ENCODE assay signal across 16 mouse cellular contexts in genomic region chr11:96287411-96287810, GRCm38 (mm10). TPM values are rescaled to one million over a fixed set of nuclear protein-coding genes. Genes with fewer than 3 reads are reported as not detected.
A peak's percentile ranks its signal among the peaks of the same experiment; 100 is the strongest.
DNase-seq lines count a peak whose midpoint lies in the region; ATAC-seq lines count a peak whose summit lies in the region.
"Had no signal": no experiment of that assay in that cellular context is flagged by ENCODE, and none has a peak within 500 bp of the region (broad histone marks: within the 10 kb centered on the region; RNA-seq: fewer than 3 reads in every experiment).

No protein-coding gene starts in this region.

- ATAC-seq in kidney, embryonic 15.5 days (replicated peaks; ENCODE audit: low FRiP score), result no peak
- ATAC-seq in hindbrain, embryonic 12.5 days (ENCODE audit: low FRiP score), result no peak
- no peak for ATAC-seq in intestine, embryonic 15.5 days
- ATAC-seq in neural tube, embryonic 13.5 days (ENCODE audit: low read depth), result peak; percentile 38; the same call in 1 of the 2 replicates
- no peak for ATAC-seq in forebrain, embryonic 13.5 days
- ATAC-seq: forebrain, postnatal 0 days had no signal

- WGBS in kidney, embryonic 15.5 days, result 3% methylated on average over 9 of the region's 9 CpGs
- 1% methylated on average over 9 of the region's 9 CpGs for WGBS in hindbrain, embryonic 12.5 days
- 7% methylated on average over 9 of the region's 9 CpGs for WGBS in intestine, embryonic 15.5 days
- 1% methylated on average over 9 of the region's 9 CpGs for WGBS in neural tube, embryonic 13.5 days
- under 1% methylated on average over 9 of the region's 9 CpGs for WGBS in forebrain, embryonic 13.5 days

- H3K27ac ChIP-seq in kidney, embryonic 15.5 days, result peak overlapping the region; percentile 100
- H3K27ac ChIP-seq in hindbrain, embryonic 12.5 days, result 0 out of 2 replicates have a peak overlapping the region, but pooled peaks have one; percentile 66
- peak overlapping the region; percentile 91; the same call in 1 of the 2 replicates for H3K27ac ChIP-seq in intestine, embryonic 15.5 days
- peak overlapping the region; percentile 100 for H3K27ac ChIP-seq in neural tube, embryonic 13.5 days (replicated peaks)
- H3K27ac ChIP-seq in forebrain, embryonic 13.5 days, result no peak overlapping the region
- H3K27ac ChIP-seq: embryonic facial prominence, embryonic 13.5 days had no signal

- H3K9me3 ChIP-seq in kidney, embryonic 15.5 days (replicated peaks), result no peaks in the 10 kb centered on the region
- no peaks in the 10 kb centered on the region for H3K9me3 ChIP-seq in hindbrain, embryonic 12.5 days (replicated peaks)
- H3K9me3 ChIP-seq in intestine, embryonic 15.5 days, result no peaks in the 10 kb centered on the region
- H3K9me3 ChIP-seq in neural tube, embryonic 13.5 days, result no peaks in the 10 kb centered on the region
- no peaks in the 10 kb centered on the region for H3K9me3 ChIP-seq in forebrain, embryonic 13.5 days (replicated peaks)
- H3K9me3 ChIP-seq: embryonic facial prominence, embryonic 13.5 days; megakaryocyte, embryonic 14.5 days had no signal

- no peaks in the 10 kb centered on the region for H3K36me3 ChIP-seq in kidney, embryonic 15.5 days
- no peaks in the 10 kb centered on the region for H3K36me3 ChIP-seq in hindbrain, embryonic 12.5 days
- H3K36me3 ChIP-seq in intestine, embryonic 15.5 days, result no peaks in the 10 kb centered on the region
- peaks cover 7% of the 10 kb centered on the region; the same call in 1 of the 2 replicates for H3K36me3 ChIP-seq in neural tube, embryonic 13.5 days
- no peaks in the 10 kb centered on the region for H3K36me3 ChIP-seq in forebrain, embryonic 13.5 days (ENCODE audit: poor library complexity, severe bottlenecking)
- H3K36me3 ChIP-seq: embryonic facial prominence, embryonic 13.5 days had no signal

- H3K4me2 ChIP-seq in kidney, embryonic 15.5 days, result peak overlapping the region; percentile 90
- peak overlapping the region; percentile 44 for H3K4me2 ChIP-seq in hindbrain, embryonic 12.5 days (replicated peaks)
- peak overlapping the region; percentile 81 for H3K4me2 ChIP-seq in intestine, embryonic 15.5 days (replicated peaks)
- peak overlapping the region; percentile 96 for H3K4me2 ChIP-seq in neural tube, embryonic 13.5 days
- no peak overlapping the region for H3K4me2 ChIP-seq in forebrain, embryonic 13.5 days

- H3K9ac ChIP-seq in kidney, embryonic 15.5 days, result peak overlapping the region; percentile 96
- peak overlapping the region; percentile 29; the same call in 1 of the 2 replicates for H3K9ac ChIP-seq in hindbrain, embryonic 12.5 days
- peak overlapping the region; percentile 74 for H3K9ac ChIP-seq in intestine, embryonic 15.5 days
- peak overlapping the region; percentile 100 for H3K9ac ChIP-seq in neural tube, embryonic 13.5 days
- H3K9ac ChIP-seq in forebrain, embryonic 13.5 days, result no peak overlapping the region
- H3K9ac ChIP-seq: embryonic facial prominence, embryonic 13.5 days; forebrain, postnatal 0 days had no signal

- H3K4me1 ChIP-seq in kidney, embryonic 15.5 days, result peaks cover 44% of the 10 kb centered on the region
- H3K4me1 ChIP-seq in hindbrain, embryonic 12.5 days, result peaks cover 14% of the 10 kb centered on the region; the same call in 1 of the 2 replicates
- H3K4me1 ChIP-seq in intestine, embryonic 15.5 days (replicated peaks), result peaks cover 17% of the 10 kb centered on the region
- peaks cover 44% of the 10 kb centered on the region for H3K4me1 ChIP-seq in neural tube, embryonic 13.5 days (replicated peaks)
- peaks cover 14% of the 10 kb centered on the region for H3K4me1 ChIP-seq in forebrain, embryonic 13.5 days

- DNase-seq in kidney, adult 11 months, result no peak
- DNase-seq in right cerebral cortex, postnatal 36 days (ENCODE audit: low spot score in 2 of 2), result no peak
- no peak for DNase-seq in frontal cortex, postnatal 25 days (ENCODE audit: low spot score in 2 of 2)
- DNase-seq: cerebellum, adult 8-10 months; forebrain, postnatal 0 days; right cerebral cortex, postnatal 14 days had no signal

- H3K27me3 ChIP-seq in kidney, embryonic 15.5 days, result no peaks in the 10 kb centered on the region
- H3K27me3 ChIP-seq in hindbrain, embryonic 12.5 days, result peaks cover 97% of the 10 kb centered on the region
- peaks cover 50% of the 10 kb centered on the region for H3K27me3 ChIP-seq in intestine, embryonic 15.5 days (replicated peaks)
- H3K27me3 ChIP-seq in neural tube, embryonic 13.5 days, result no peaks in the 10 kb centered on the region
- H3K27me3 ChIP-seq in forebrain, embryonic 13.5 days, result peaks cover 99% of the 10 kb centered on the region

- H3K4me3 ChIP-seq in kidney, embryonic 15.5 days (replicated peaks), result peak overlapping the region; percentile 80
- peak overlapping the region; percentile 34 for H3K4me3 ChIP-seq in hindbrain, embryonic 12.5 days
- peak overlapping the region; percentile 54 for H3K4me3 ChIP-seq in intestine, embryonic 15.5 days (replicated peaks)
- peak overlapping the region; percentile 99 for H3K4me3 ChIP-seq in neural tube, embryonic 13.5 days
- H3K4me3 ChIP-seq in forebrain, embryonic 13.5 days, result no peak overlapping the region
- H3K4me3 ChIP-seq: embryonic facial prominence, embryonic 13.5 days; myocyte had no signal

RNA-seq across cellular contexts. Expression of gene Hoxb7, which starts 1.0 kb away (rescaled TPM):
- polyA plus RNA-seq in kidney, embryonic 15.5 days (2015; fragmentation: Nextera tagmentation; extraction: Ambion mirVana), result 58.5 and 62.7 TPM in 2 replicates
- polyA plus RNA-seq in hindbrain, embryonic 12.5 days (2016; fragmentation: Nextera tagmentation; extraction: Ambion mirVana), result 9.6 and 11.0 TPM in 2 replicates
- polyA plus RNA-seq in intestine, embryonic 15.5 days (2015; fragmentation: Nextera tagmentation; extraction: Ambion mirVana), result 10.7 and 12.4 TPM in 2 replicates
- polyA plus RNA-seq in neural tube, embryonic 13.5 days (2015; fragmentation: Nextera tagmentation; extraction: Ambion mirVana), result 124 and 125 TPM in 2 replicates
- polyA plus RNA-seq in forebrain, embryonic 13.5 days (2015; fragmentation: Nextera tagmentation; extraction: Ambion mirVana), result not detected in 2 replicates
- polyA plus RNA-seq: forebrain, postnatal 0 days; heart, embryonic 14.5 days; testis, adult 2 months had no signal

RNA-seq across cellular contexts. Expression of gene Hoxb6, which starts 4.9 kb away (rescaled TPM):
- polyA plus RNA-seq in kidney, embryonic 15.5 days (2015; fragmentation: Nextera tagmentation; extraction: Ambion mirVana), result 47.1 and 49.1 TPM in 2 replicates
- polyA plus RNA-seq in hindbrain, embryonic 12.5 days (2016; fragmentation: Nextera tagmentation; extraction: Ambion mirVana), result 60.0 and 64.5 TPM in 2 replicates
- polyA plus RNA-seq in intestine, embryonic 15.5 days (2015; fragmentation: Nextera tagmentation; extraction: Ambion mirVana), result 14.4 and 16.1 TPM in 2 replicates
- polyA plus RNA-seq in neural tube, embryonic 13.5 days (2015; fragmentation: Nextera tagmentation; extraction: Ambion mirVana), result 171 and 174 TPM in 2 replicates
- polyA plus RNA-seq in forebrain, embryonic 13.5 days (2015; fragmentation: Nextera tagmentation; extraction: Ambion mirVana), result not detected in 2 replicates
- polyA plus RNA-seq: forebrain, postnatal 0 days; heart, embryonic 14.5 days; myocyte had no signal

RNA-seq across cellular contexts. Expression of gene Hoxb8, which starts 5.7 kb away (rescaled TPM):
- 8.9 and 9.8 TPM in 2 replicates for polyA plus RNA-seq in kidney, embryonic 15.5 days (2015; fragmentation: Nextera tagmentation; extraction: Ambion mirVana)
- polyA plus RNA-seq in hindbrain, embryonic 12.5 days (2016; fragmentation: Nextera tagmentation; extraction: Ambion mirVana), result 4.4 and 8.1 TPM in 2 replicates
- 1.1 and 1.5 TPM in 2 replicates for polyA plus RNA-seq in intestine, embryonic 15.5 days (2015; fragmentation: Nextera tagmentation; extraction: Ambion mirVana)
- 81.7 and 114 TPM in 2 replicates for polyA plus RNA-seq in neural tube, embryonic 13.5 days (2015; fragmentation: Nextera tagmentation; extraction: Ambion mirVana)
- polyA plus RNA-seq in forebrain, embryonic 13.5 days (2015; fragmentation: Nextera tagmentation; extraction: Ambion mirVana), result not detected in 2 replicates
- polyA plus RNA-seq: forebrain, postnatal 0 days; heart, embryonic 14.5 days had no signal

RNA-seq across cellular contexts. Expression of gene Hoxb5, which starts 15.7 kb away (rescaled TPM):
- polyA plus RNA-seq in kidney, embryonic 15.5 days (2015; fragmentation: Nextera tagmentation; extraction: Ambion mirVana), result 18.8 and 20.2 TPM in 2 replicates
- polyA plus RNA-seq in hindbrain, embryonic 12.5 days (2016; fragmentation: Nextera tagmentation; extraction: Ambion mirVana), result 74.3 and 126 TPM in 2 replicates
- 27.2 and 31.3 TPM in 2 replicates for polyA plus RNA-seq in intestine, embryonic 15.5 days (2015; fragmentation: Nextera tagmentation; extraction: Ambion mirVana)
- polyA plus RNA-seq in neural tube, embryonic 13.5 days (2015; fragmentation: Nextera tagmentation; extraction: Ambion mirVana), result 67.1 and 88.3 TPM in 2 replicates
- 0.09 TPM in 1 of 2 replicates, not detected in the other for polyA plus RNA-seq in forebrain, embryonic 13.5 days (2015; fragmentation: Nextera tagmentation; extraction: Ambion mirVana)
- polyA plus RNA-seq: forebrain, postnatal 0 days; myocyte had no signal

RNA-seq across cellular contexts. Expression of gene Hoxb9, which starts 16.2 kb away (rescaled TPM):
- polyA plus RNA-seq in kidney, embryonic 15.5 days (2015; fragmentation: Nextera tagmentation; extraction: Ambion mirVana), result 22.3 and 27.2 TPM in 2 replicates
- 0.36 and 0.46 TPM in 2 replicates for polyA plus RNA-seq in hindbrain, embryonic 12.5 days (2016; fragmentation: Nextera tagmentation; extraction: Ambion mirVana)
- polyA plus RNA-seq in intestine, embryonic 15.5 days (2015; fragmentation: Nextera tagmentation; extraction: Ambion mirVana), result 1.2 and 1.3 TPM in 2 replicates
- 72.9 and 74.7 TPM in 2 replicates for polyA plus RNA-seq in neural tube, embryonic 13.5 days (2015; fragmentation: Nextera tagmentation; extraction: Ambion mirVana)
- polyA plus RNA-seq in forebrain, embryonic 13.5 days (2015; fragmentation: Nextera tagmentation; extraction: Ambion mirVana), result not detected in 2 replicates
- polyA plus RNA-seq: forebrain, postnatal 0 days; heart, embryonic 14.5 days had no signal

Comparison
In these comparisons a context has a peak if more than half of its experiments do, and no peak if none do; other contexts are left out.
1. RNA of gene Hoxb6, which starts 4.9 kb away (polyA plus RNA-seq): 171 to 174 TPM in neural tube, embryonic 13.5 days, 60.0 to 64.5 TPM in hindbrain, embryonic 12.5 days, 47.1 to 49.1 TPM in kidney, embryonic 15.5 days and 14.4 to 16.1 TPM in intestine, embryonic 15.5 days; not detected in forebrain, embryonic 13.5 days; every median in the first group is over 10 times any median in the second.